ENCODE assay signal across 29 mouse cellular contexts in the genomic region with DNA sequence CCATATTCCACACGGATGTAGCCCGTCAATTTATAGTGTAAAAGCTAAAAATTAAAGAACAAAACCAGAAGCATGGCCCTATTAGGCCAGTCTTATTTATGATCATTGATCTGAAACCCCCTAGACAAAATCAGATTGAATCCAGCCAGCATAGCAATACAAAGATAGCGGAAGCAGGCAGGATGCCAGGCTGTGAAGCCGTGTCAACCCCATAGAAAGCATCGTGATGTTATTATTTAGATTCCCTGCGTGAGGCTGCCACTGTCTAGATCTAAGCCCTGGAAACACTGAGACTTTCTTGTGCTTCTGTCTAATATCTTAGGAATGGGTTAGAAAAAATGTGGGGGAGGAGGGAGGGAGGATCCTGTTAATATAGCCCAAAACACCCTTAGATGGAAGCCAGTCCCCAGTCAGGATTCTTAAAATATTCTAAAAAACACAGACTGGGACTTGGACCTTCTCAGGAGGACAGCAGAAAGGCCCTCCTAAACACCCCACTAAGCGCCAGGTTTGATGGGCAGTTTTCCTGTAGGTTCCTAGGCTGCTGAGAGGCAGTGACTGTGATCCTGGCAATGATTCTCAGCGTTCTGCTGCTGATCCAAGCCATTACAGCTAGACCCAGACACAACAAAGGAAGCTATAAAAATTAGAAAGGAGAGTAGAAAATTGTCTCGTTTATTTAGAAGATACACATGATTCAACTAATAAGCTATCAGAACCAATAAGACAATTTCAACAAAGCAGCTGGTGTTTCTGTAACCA.
DNase-seq lines count a peak whose midpoint lies in the region; ATAC-seq and TF ChIP-seq lines count a peak whose summit lies in the region.
"Had no signal": no experiment of that assay in that cellular context is flagged by ENCODE, and none has a peak within 500 bp of the region (broad histone marks: within the 10 kb centered on the region; RNA-seq: fewer than 3 reads in every experiment).

No protein-coding gene starts in this region.

- no peak overlapping the region for H3K9ac ChIP-seq in forebrain, postnatal 0 days
- no peak overlapping the region for H3K9ac ChIP-seq in forebrain, embryonic 12.5 days
- no peak overlapping the region for H3K9ac ChIP-seq in midbrain, embryonic 13.5 days (replicated peaks)
- no peak overlapping the region for H3K9ac ChIP-seq in midbrain, embryonic 15.5 days
- H3K9ac ChIP-seq in hindbrain, embryonic 14.5 days: no peak overlapping the region
- H3K9ac ChIP-seq in hindbrain, embryonic 16.5 days (ENCODE audit: low read depth, low read length): no peak overlapping the region
- no peak overlapping the region for H3K9ac ChIP-seq in intestine, embryonic 15.5 days
- H3K9ac ChIP-seq: embryonic facial prominence, embryonic 13.5 days; heart, embryonic 12.5 days; limb, embryonic 15.5 days; liver, embryonic 13.5 days; stomach, embryonic 15.5 days had no signal

- no peaks in the 10 kb centered on the region for H3K27me3 ChIP-seq in forebrain, postnatal 0 days (ENCODE audit: insufficient read depth, low read length)
- H3K27me3 ChIP-seq in forebrain, embryonic 12.5 days: no peaks in the 10 kb centered on the region
- H3K27me3 ChIP-seq in midbrain, embryonic 13.5 days: no peaks in the 10 kb centered on the region
- no peaks in the 10 kb centered on the region for H3K27me3 ChIP-seq in midbrain, embryonic 15.5 days (replicated peaks)
- H3K27me3 ChIP-seq in hindbrain, embryonic 14.5 days (ENCODE audit: control insufficient read depth, insufficient read depth, low read length): no peaks in the 10 kb centered on the region
- no peaks in the 10 kb centered on the region for H3K27me3 ChIP-seq in hindbrain, embryonic 16.5 days (replicated peaks; ENCODE audit: control insufficient read depth, insufficient read depth, low read length)
- H3K27me3 ChIP-seq in intestine, embryonic 15.5 days (replicated peaks): no peaks in the 10 kb centered on the region
- H3K27me3 ChIP-seq: embryonic facial prominence, embryonic 13.5 days; heart, embryonic 12.5 days; liver, embryonic 13.5 days; stomach, embryonic 15.5 days had no signal

- peaks cover 4% of the 10 kb centered on the region; the same call in 1 of the 2 replicates for H3K36me3 ChIP-seq in forebrain, postnatal 0 days (ENCODE audit: insufficient read depth)
- no peaks in the 10 kb centered on the region for H3K36me3 ChIP-seq in forebrain, embryonic 12.5 days (replicated peaks)
- H3K36me3 ChIP-seq in midbrain, embryonic 13.5 days: peaks cover 8% of the 10 kb centered on the region
- no peaks in the 10 kb centered on the region for H3K36me3 ChIP-seq in midbrain, embryonic 15.5 days (replicated peaks)
- peaks cover 3% of the 10 kb centered on the region; the same call in 1 of the 2 replicates for H3K36me3 ChIP-seq in hindbrain, embryonic 14.5 days (replicated peaks; ENCODE audit: control insufficient read depth, insufficient read depth)
- H3K36me3 ChIP-seq in hindbrain, embryonic 16.5 days (ENCODE audit: control insufficient read depth, insufficient read depth, low read length): 0 out of 2 replicates have a peak, but pooled peaks cover 6% of the 10 kb centered on the region
- no peaks in the 10 kb centered on the region for H3K36me3 ChIP-seq in intestine, embryonic 15.5 days
- H3K36me3 ChIP-seq: embryonic facial prominence, embryonic 13.5 days; heart, embryonic 12.5 days; limb, embryonic 10.5 days; limb, embryonic 15.5 days; liver, embryonic 13.5 days; stomach, embryonic 15.5 days had no signal

- H3K4me2 ChIP-seq in forebrain, postnatal 0 days (ENCODE audit: low read depth): no peak overlapping the region
- no peak overlapping the region for H3K4me2 ChIP-seq in forebrain, embryonic 12.5 days
- no peak overlapping the region for H3K4me2 ChIP-seq in midbrain, embryonic 13.5 days (replicated peaks)
- no peak overlapping the region for H3K4me2 ChIP-seq in midbrain, embryonic 15.5 days
- H3K4me2 ChIP-seq in hindbrain, embryonic 14.5 days (replicated peaks): no peak overlapping the region
- H3K4me2 ChIP-seq in hindbrain, embryonic 16.5 days (ENCODE audit: low read length): no peak overlapping the region
- H3K4me2 ChIP-seq in intestine, embryonic 15.5 days (replicated peaks): no peak overlapping the region
- H3K4me2 ChIP-seq: embryonic facial prominence, embryonic 13.5 days; heart, embryonic 12.5 days; limb, embryonic 15.5 days; liver, embryonic 13.5 days; stomach, embryonic 15.5 days had no signal

- no peaks in the 10 kb centered on the region for H3K9me3 ChIP-seq in forebrain, postnatal 0 days (ENCODE audit: low read length)
- no peaks in the 10 kb centered on the region for H3K9me3 ChIP-seq in forebrain, embryonic 12.5 days
- H3K9me3 ChIP-seq in midbrain, embryonic 13.5 days: no peaks in the 10 kb centered on the region
- no peaks in the 10 kb centered on the region for H3K9me3 ChIP-seq in midbrain, embryonic 15.5 days
- H3K9me3 ChIP-seq in hindbrain, embryonic 14.5 days (ENCODE audit: control insufficient read depth, low read length): no peaks in the 10 kb centered on the region
- H3K9me3 ChIP-seq in hindbrain, embryonic 16.5 days (ENCODE audit: control insufficient read depth, low read length): no peaks in the 10 kb centered on the region
- no peaks in the 10 kb centered on the region for H3K9me3 ChIP-seq in intestine, embryonic 15.5 days
- H3K9me3 ChIP-seq: embryonic facial prominence, embryonic 13.5 days; heart, embryonic 12.5 days; limb, embryonic 10.5 days; limb, embryonic 15.5 days; liver, embryonic 13.5 days; stomach, embryonic 15.5 days had no signal

- no peak for DNase-seq in forebrain, postnatal 0 days
- no peak for DNase-seq in hindbrain, embryonic 14.5 days (ENCODE audit: low spot score)
- DNase-seq: adrenal gland, postnatal 25 days; B cell, adult 2 months; cerebellum, adult 2 months; gastrocnemius, adult 2 months; heart, adult 2 months; heart, postnatal 4 days; kidney, adult 2 months; kidney, postnatal 4 days; liver, embryonic 13.5 days; lung, adult 18-20 months; lung, postnatal 10 days; retina, postnatal 1 day; right cerebral cortex, postnatal 25 days; thymus, postnatal 14 days had no signal

- peak; percentile 17; the same call in 1 of the 2 replicates for ATAC-seq in forebrain, postnatal 0 days
- no peak for ATAC-seq in forebrain, embryonic 12.5 days (ENCODE audit: low FRiP score)
- no peak for ATAC-seq in midbrain, embryonic 13.5 days
- ATAC-seq in midbrain, embryonic 15.5 days (replicated peaks): no peak
- no peak for ATAC-seq in hindbrain, embryonic 14.5 days (ENCODE audit: low FRiP score)
- no peak for ATAC-seq in hindbrain, embryonic 16.5 days
- no peak for ATAC-seq in intestine, embryonic 15.5 days
- no peak for ATAC-seq in monocyte, adult 5-6 weeks (replicated peaks; ENCODE audit: insufficient number of reproducible peaks, low FRiP score, low TSS enrichment, poor library complexity, severe bottlenecking)

- TF ChIP-seq CTCF in forebrain, postnatal 0 days (IDR thresholded peaks at IDR 0.05; ENCODE audit: low read depth): no peak

- no peak overlapping the region for H3K4me3 ChIP-seq in forebrain, postnatal 0 days (ENCODE audit: low read depth, low read length)
- no peak overlapping the region for H3K4me3 ChIP-seq in forebrain, embryonic 12.5 days (replicated peaks)
- no peak overlapping the region for H3K4me3 ChIP-seq in midbrain, embryonic 13.5 days (replicated peaks)
- no peak overlapping the region for H3K4me3 ChIP-seq in midbrain, embryonic 15.5 days
- H3K4me3 ChIP-seq in hindbrain, embryonic 14.5 days (replicated peaks; ENCODE audit: low read length): no peak overlapping the region
- no peak overlapping the region for H3K4me3 ChIP-seq in hindbrain, embryonic 16.5 days (ENCODE audit: low read length)
- H3K4me3 ChIP-seq in intestine, embryonic 15.5 days (replicated peaks): no peak overlapping the region
- H3K4me3 ChIP-seq: embryonic facial prominence, embryonic 13.5 days; forebrain, embryonic 10.5 days; gastrocnemius, adult 2 months; heart, adult 2 months; heart, embryonic 12.5 days; limb, embryonic 10.5 days; limb, embryonic 15.5 days; liver, embryonic 13.5 days; myocyte; stomach, embryonic 15.5 days had no signal

- H3K27ac ChIP-seq in forebrain, postnatal 0 days (ENCODE audit: low read depth, low read length): no peak overlapping the region
- H3K27ac ChIP-seq in forebrain, embryonic 12.5 days: no peak overlapping the region
- H3K27ac ChIP-seq in midbrain, embryonic 13.5 days: peak overlapping the region; percentile 17; the same call in 1 of the 2 replicates
- H3K27ac ChIP-seq in midbrain, embryonic 15.5 days: no peak overlapping the region
- H3K27ac ChIP-seq in hindbrain, embryonic 14.5 days: peak overlapping the region; percentile 65
- H3K27ac ChIP-seq in hindbrain, embryonic 16.5 days (ENCODE audit: low read depth, low read length): peak overlapping the region; percentile 27; the same call in 1 of the 2 replicates
- no peak overlapping the region for H3K27ac ChIP-seq in intestine, embryonic 15.5 days
- H3K27ac ChIP-seq: embryonic facial prominence, embryonic 13.5 days; forebrain, embryonic 10.5 days; gastrocnemius, adult 2 months; heart, adult 2 months; limb, embryonic 10.5 days; limb, embryonic 15.5 days; liver, embryonic 13.5 days; stomach, embryonic 15.5 days had no signal

- H3K4me1 ChIP-seq in forebrain, postnatal 0 days (ENCODE audit: insufficient read depth): no peaks in the 10 kb centered on the region
- H3K4me1 ChIP-seq in forebrain, embryonic 12.5 days: no peaks in the 10 kb centered on the region
- H3K4me1 ChIP-seq in midbrain, embryonic 13.5 days (replicated peaks): no peaks in the 10 kb centered on the region
- peaks cover 7% of the 10 kb centered on the region for H3K4me1 ChIP-seq in midbrain, embryonic 15.5 days
- peaks cover 12% of the 10 kb centered on the region; the same call in 1 of the 2 replicates for H3K4me1 ChIP-seq in hindbrain, embryonic 14.5 days (replicated peaks; ENCODE audit: control insufficient read depth, insufficient read depth, low read length)
- H3K4me1 ChIP-seq in hindbrain, embryonic 16.5 days (ENCODE audit: control insufficient read depth, insufficient read depth, low read depth, low read length): peaks cover 3% of the 10 kb centered on the region
- H3K4me1 ChIP-seq in intestine, embryonic 15.5 days (replicated peaks): 0 out of 2 replicates have a peak, but pooled peaks cover 2% of the 10 kb centered on the region
- H3K4me1 ChIP-seq: embryonic facial prominence, embryonic 13.5 days; forebrain, embryonic 10.5 days; heart, embryonic 12.5 days; limb, embryonic 10.5 days; limb, embryonic 15.5 days; liver, embryonic 13.5 days; stomach, embryonic 15.5 days had no signal

- WGBS in forebrain, postnatal 0 days: 40% methylated on average over 9 of the region's 9 CpGs
- WGBS in forebrain, embryonic 12.5 days: 77% methylated on average over 9 of the region's 9 CpGs
- WGBS in midbrain, embryonic 13.5 days: 67% methylated on average over 9 of the region's 9 CpGs
- 55% methylated on average over 9 of the region's 9 CpGs for WGBS in midbrain, embryonic 15.5 days
- WGBS in hindbrain, embryonic 14.5 days: 46% methylated on average over 9 of the region's 9 CpGs
- 44% methylated on average over 9 of the region's 9 CpGs for WGBS in hindbrain, embryonic 16.5 days
- WGBS in intestine, embryonic 15.5 days: 64% methylated on average over 9 of the region's 9 CpGs

Comparison
In these comparisons a context has a peak if more than half of its experiments do, and no peak if none do; other contexts are left out.
1. H3K27ac ChIP-seq: peak in midbrain, embryonic 13.5 days (single experiment), hindbrain, embryonic 14.5 days (single experiment) and hindbrain, embryonic 16.5 days (single experiment); none in forebrain, postnatal 0 days (single experiment), forebrain, embryonic 12.5 days (single experiment), midbrain, embryonic 15.5 days (single experiment) and intestine, embryonic 15.5 days (single experiment).